In the genomic region with DNA sequence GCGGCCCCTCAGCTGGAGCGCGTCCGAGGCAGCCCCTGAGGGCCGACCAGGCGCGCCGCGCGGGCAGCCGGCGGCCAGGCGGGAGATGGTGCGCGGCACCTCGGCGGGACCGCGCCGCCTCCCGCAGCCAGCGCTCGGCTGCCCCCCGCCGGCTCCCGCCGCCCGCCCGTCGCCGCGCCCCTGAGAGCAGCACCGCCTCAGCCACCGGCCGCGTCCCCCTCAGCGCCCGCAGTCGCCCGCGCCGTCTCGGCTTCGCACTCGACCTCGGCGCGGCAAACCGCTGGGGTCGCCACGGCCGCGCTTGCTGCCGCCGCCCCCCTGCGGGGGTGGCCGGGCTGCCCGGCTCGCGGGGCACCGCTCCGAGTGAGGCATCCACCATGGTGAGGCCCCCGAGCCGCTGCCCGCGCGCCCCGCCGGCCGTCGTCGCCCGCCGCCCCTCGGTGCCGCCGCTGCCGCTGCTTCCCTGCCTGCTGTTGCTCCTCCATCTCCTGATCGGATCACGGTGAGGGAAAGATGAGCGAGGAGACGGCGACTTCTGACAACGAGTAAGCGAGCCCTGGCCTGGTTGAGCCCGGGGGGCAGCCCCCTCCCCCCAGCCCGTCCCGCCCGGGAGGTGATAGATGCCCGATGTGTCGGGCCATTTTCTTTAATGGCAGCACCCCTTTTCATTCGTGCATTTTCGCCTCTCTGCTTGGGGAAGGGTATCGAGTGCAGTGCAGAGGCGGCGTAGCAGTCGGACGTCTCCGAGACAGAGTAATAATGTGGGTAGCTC, we compare ENCODE assay signal across 7 mouse cellular contexts. TPM values are rescaled to one million over a fixed set of nuclear protein-coding genes. Genes with fewer than 3 reads are reported as not detected.
A peak's percentile ranks its signal among the peaks of the same experiment; 100 is the strongest.
DNase-seq lines count a peak whose midpoint lies in the region; ATAC-seq and TF ChIP-seq lines count a peak whose summit lies in the region.

Gene Spred1 (plus strand): TSS at position 163 of the 772 bp plus-strand sequence.

- H3K27ac ChIP-seq in heart, embryonic 12.5 days (ENCODE audit: poor library complexity, severe bottlenecking): peak within 1 kb of the TSS; percentile 99
- peak within 1 kb of the TSS; percentile 99 for H3K27ac ChIP-seq in kidney, embryonic 15.5 days
- peak within 1 kb of the TSS; percentile 85 for H3K27ac ChIP-seq in liver, embryonic 16.5 days (ENCODE audit: low read length)
- H3K27ac ChIP-seq in neural tube, embryonic 15.5 days (replicated peaks): peak within 1 kb of the TSS; percentile 99

- peak within 1 kb of the TSS; percentile 72 for H3K4me2 ChIP-seq in heart, embryonic 12.5 days
- H3K4me2 ChIP-seq in kidney, embryonic 15.5 days: peak within 1 kb of the TSS; percentile 70
- peak within 1 kb of the TSS; percentile 90 for H3K4me2 ChIP-seq in liver, embryonic 16.5 days (ENCODE audit: low read depth, low read length)
- H3K4me2 ChIP-seq in neural tube, embryonic 15.5 days: peak within 1 kb of the TSS; percentile 69

- peaks cover 12% of the 10 kb centered on the region for H3K4me1 ChIP-seq in heart, embryonic 12.5 days (replicated peaks)
- peaks cover 22% of the 10 kb centered on the region for H3K4me1 ChIP-seq in kidney, embryonic 15.5 days
- peaks cover 7% of the 10 kb centered on the region; the same call in 1 of the 2 replicates for H3K4me1 ChIP-seq in liver, embryonic 16.5 days (ENCODE audit: control insufficient read depth, low read depth, low read length)
- peaks cover 22% of the 10 kb centered on the region for H3K4me1 ChIP-seq in neural tube, embryonic 15.5 days

- CTCF ChIA-PET in Patski (lab: Charles Lee): interaction anchor here (0.8 to 0.9 kb wide), 2 partner anchors 58 to 168 kb away, joined by 3 read pairs; no protein-coding TSS in a partner anchor

- in situ Hi-C loops in Patski (cut with MboI; ENCODE audit: low pct_unique_long_range_greater_than_20kb): loop anchor here (5.0 kb wide), 3 partner anchors 56 to 219 kb away; no protein-coding TSS in a partner anchor

- H3K27me3 ChIP-seq in Patski: no peaks in the 10 kb centered on the region
- H3K27me3 ChIP-seq in heart, embryonic 12.5 days (replicated peaks): no peaks in the 10 kb centered on the region
- H3K27me3 ChIP-seq in kidney, embryonic 15.5 days: no peaks in the 10 kb centered on the region
- H3K27me3 ChIP-seq in liver, embryonic 16.5 days (ENCODE audit: control insufficient read depth, insufficient read depth, low read depth, low read length): no peaks in the 10 kb centered on the region
- H3K27me3 ChIP-seq in neural tube, embryonic 15.5 days (replicated peaks): no peaks in the 10 kb centered on the region

- H3K9ac ChIP-seq in heart, embryonic 12.5 days: peak within 1 kb of the TSS; percentile 96
- H3K9ac ChIP-seq in kidney, embryonic 15.5 days: peak within 1 kb of the TSS; percentile 97
- peak within 1 kb of the TSS; percentile 79 for H3K9ac ChIP-seq in liver, embryonic 16.5 days (ENCODE audit: low read depth, low read length)
- peak within 1 kb of the TSS; percentile 93 for H3K9ac ChIP-seq in neural tube, embryonic 15.5 days (replicated peaks)

- POLR2A ChIA-PET in Patski (lab: Charles Lee): interaction anchor here (0.8 to 3.3 kb wide), 7 partner anchors 55 to 221 kb away, joined by 3 to 14 read pairs (median 4); no protein-coding TSS in a partner anchor

- TF ChIP-seq CTCF in Patski (IDR thresholded peaks at IDR 0.05): no peak

- H3K36me3 ChIP-seq in heart, embryonic 12.5 days: no peaks in the 10 kb centered on the region
- H3K36me3 ChIP-seq in kidney, embryonic 15.5 days: no peaks in the 10 kb centered on the region
- H3K36me3 ChIP-seq in liver, embryonic 16.5 days (ENCODE audit: control insufficient read depth, insufficient read depth): no peaks in the 10 kb centered on the region
- H3K36me3 ChIP-seq in neural tube, embryonic 15.5 days: no peaks in the 10 kb centered on the region

- WGBS in heart, embryonic 12.5 days: 3% methylated on average over 98 of the region's 99 CpGs
- WGBS in kidney, embryonic 15.5 days: 1% methylated on average over 80 of the region's 99 CpGs
- WGBS in liver, embryonic 16.5 days (ENCODE audit: insufficient replicate concordance): 0% methylated on average over 66 of the region's 99 CpGs
- WGBS in neural tube, embryonic 15.5 days: under 1% methylated on average over 87 of the region's 99 CpGs

- no peak for DNase-seq in Patski (ENCODE audit: low read depth, low spot score)
- peak; percentile 63 for DNase-seq in embryo, embryonic 10.5 days (ENCODE audit: low spot score)

- peak; percentile 1 for ATAC-seq in CD4-positive, CD25-positive, alpha-beta regulatory T cell, adult 4 months
- ATAC-seq in Patski: peak; percentile 48
- ATAC-seq in heart, embryonic 12.5 days (ENCODE audit: insufficient number of reproducible peaks, low FRiP score): peak; percentile 61; the same call in 1 of the 2 replicates
- peak; percentile 4 for ATAC-seq in kidney, embryonic 15.5 days (replicated peaks; ENCODE audit: low FRiP score)
- ATAC-seq in liver, embryonic 16.5 days (ENCODE audit: low read depth): peak; percentile 45
- peak; percentile 62 for ATAC-seq in neural tube, embryonic 15.5 days (ENCODE audit: low FRiP score)

- H3K9me3 ChIP-seq in heart, embryonic 12.5 days (replicated peaks): no peaks in the 10 kb centered on the region
- no peaks in the 10 kb centered on the region for H3K9me3 ChIP-seq in kidney, embryonic 15.5 days (replicated peaks)
- H3K9me3 ChIP-seq in liver, embryonic 16.5 days (replicated peaks; ENCODE audit: control insufficient read depth, low read length): no peaks in the 10 kb centered on the region
- H3K9me3 ChIP-seq in neural tube, embryonic 15.5 days (replicated peaks): no peaks in the 10 kb centered on the region

- H3K4me3 ChIP-seq in heart, embryonic 12.5 days: peak within 1 kb of the TSS; percentile 67
- H3K4me3 ChIP-seq in kidney, embryonic 15.5 days (replicated peaks): peak within 1 kb of the TSS; percentile 95
- H3K4me3 ChIP-seq in liver, embryonic 16.5 days (ENCODE audit: low read depth, low read length): peak within 1 kb of the TSS; percentile 78
- H3K4me3 ChIP-seq in neural tube, embryonic 15.5 days (replicated peaks): peak within 1 kb of the TSS; percentile 95

RNA-seq across cellular contexts. Expression of gene Spred1, which starts in this region (rescaled TPM):
- 1 to 10 TPM; 1.1 to 2.3 TPM for polyA plus RNA-seq in CD4-positive, CD25-positive, alpha-beta regulatory T cell, adult 4 months (2017; shearing (Covaris generic))
- 43.9 TPM for polyA plus RNA-seq in Patski (2021)
- polyA plus RNA-seq in heart, embryonic 12.5 days (2016; fragmentation: Nextera tagmentation; extraction: Ambion mirVana): 13.8 and 14.7 TPM in 2 replicates
- 12.1 and 15.0 TPM in 2 replicates for polyA plus RNA-seq in kidney, embryonic 15.5 days (2015; fragmentation: Nextera tagmentation; extraction: Ambion mirVana)
- polyA plus RNA-seq in liver, embryonic 16.5 days (2015; fragmentation: Nextera tagmentation; extraction: Ambion mirVana): 1.1 and 1.4 TPM in 2 replicates
- polyA plus RNA-seq in neural tube, embryonic 15.5 days (2015; fragmentation: Nextera tagmentation; extraction: Ambion mirVana): 11.2 and 13.3 TPM in 2 replicates

Comparison
In these comparisons a context has a peak if more than half of its experiments do, and no peak if none do; other contexts are left out.
1. ATAC-seq: peak in every context shown above with its lines; median percentile 62 in neural tube, embryonic 15.5 days; 61 in heart, embryonic 12.5 days; 48 in Patski; 45 in liver, embryonic 16.5 days; 4 in kidney, embryonic 15.5 days; 1 in CD4-positive, CD25-positive, alpha-beta regulatory T cell, adult 4 months.